Mouse (Mus musculus): ENCODE data around the gene Usp5. TPM values are rescaled to one million over a fixed set of nuclear protein-coding genes. Genes with fewer than 3 reads are reported as not detected.

Usp5 gene
- polyA plus RNA-seq, 1 experiment = 159 TPM

DNA sequence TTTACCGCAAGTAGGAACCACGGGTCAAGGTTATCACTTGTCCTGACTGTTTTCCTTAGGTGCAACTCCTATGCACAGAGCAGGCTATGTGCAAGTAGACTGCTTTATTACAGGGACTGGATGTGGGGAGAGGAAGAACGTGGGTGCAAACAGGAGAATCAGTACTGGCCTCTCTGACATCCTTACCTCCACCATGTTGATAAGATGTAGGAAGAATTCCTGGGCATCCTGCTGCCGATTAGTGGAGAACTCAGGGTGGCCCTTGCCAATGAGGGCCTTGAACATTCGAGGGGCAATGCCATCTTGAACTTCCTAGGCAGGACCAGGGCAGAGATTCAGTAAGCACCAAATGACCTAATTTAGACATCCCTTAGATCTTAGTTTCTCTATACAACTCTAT, 8.4 kb downstream of the Usp5 start:
- no peak for DNase-seq
- Histone ChIP-seq H3K27ac (ENCODE audit: insufficient read depth, low read length) (no peak overlapping the region), H3K4me1 (ENCODE audit: control insufficient read depth, insufficient read depth, low read length) (no peaks in the 10 kb centered on the region), H3K4me3 (replicated peaks; ENCODE audit: insufficient read depth, low read depth, low read length) (no peak overlapping the region), H3K27me3 (ENCODE audit: control insufficient read depth, insufficient read depth, low read length) (no peaks in the 10 kb centered on the region)
- WGBS = 93% methylated on average over 5 of the region's 5 CpGs
- TF ChIP-seq CTCF (IDR thresholded peaks at IDR 0.05; ENCODE audit: borderline replicate concordance, insufficient read depth, low read depth, low read length) (no peak), POLR2A (IDR thresholded peaks at IDR 0.05; ENCODE audit: borderline replicate concordance, insufficient read depth, low read length) (no peak)

DNA sequence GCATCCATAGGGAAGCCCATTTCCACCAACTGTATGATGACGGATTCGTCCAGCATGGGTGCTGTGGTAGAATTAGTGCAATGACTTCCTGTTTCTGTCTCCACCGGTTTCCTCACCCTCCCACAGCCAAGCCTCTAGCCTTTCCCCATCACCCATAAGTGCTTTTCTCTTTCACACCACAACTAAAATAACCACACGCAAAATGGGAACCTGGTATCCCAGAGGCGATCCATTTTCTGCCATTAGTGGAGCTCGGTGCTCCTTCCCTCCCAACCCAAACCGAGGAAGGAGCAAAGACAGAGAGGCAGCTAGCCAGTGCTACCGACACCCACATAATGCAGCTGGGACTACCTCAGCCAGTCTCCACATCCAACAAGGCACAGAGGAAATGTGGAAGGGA, 11.3 kb downstream of the Usp5 start:
- TF ChIP-seq CTCF (IDR thresholded peaks at IDR 0.05; ENCODE audit: borderline replicate concordance, insufficient read depth, low read depth, low read length) (no peak), POLR2A (IDR thresholded peaks at IDR 0.05; ENCODE audit: borderline replicate concordance, insufficient read depth, low read length) (no peak)
- DNase-seq = no peak
- Histone ChIP-seq H3K27ac (ENCODE audit: insufficient read depth, low read length) (no peak overlapping the region), H3K27me3 (ENCODE audit: control insufficient read depth, insufficient read depth, low read length) (no peaks in the 10 kb centered on the region), H3K4me1 (ENCODE audit: control insufficient read depth, insufficient read depth, low read length) (peaks cover 5% of the 10 kb centered on the region), H3K4me3 (replicated peaks; ENCODE audit: insufficient read depth, low read depth, low read length) (no peak overlapping the region)
- WGBS = 91% methylated on average over 8 of the region's 8 CpGs

DNA sequence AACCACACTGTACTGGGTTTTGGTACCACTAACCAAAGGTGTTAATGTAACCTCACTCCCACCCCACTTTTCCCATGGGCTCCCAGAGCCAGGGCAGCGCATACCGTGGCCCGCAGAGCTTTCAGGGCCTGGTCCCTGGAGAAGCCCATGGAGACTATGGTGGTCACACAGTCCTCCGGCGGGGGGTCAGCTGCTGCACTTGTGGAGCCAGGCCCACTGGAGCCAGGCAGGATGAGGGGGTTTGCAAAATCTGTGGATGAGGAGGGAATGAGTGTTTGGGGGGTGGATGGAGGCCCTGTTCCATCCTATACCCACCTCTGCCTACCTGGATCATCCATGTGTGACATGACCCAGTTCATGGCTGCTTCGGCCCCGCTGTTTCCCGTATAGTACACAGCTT, 11.7 kb downstream of the Usp5 start:
- Histone ChIP-seq H3K4me1 (ENCODE audit: control insufficient read depth, insufficient read depth, low read length) (peaks cover 5% of the 10 kb centered on the region), H3K27me3 (ENCODE audit: control insufficient read depth, insufficient read depth, low read length) (no peaks in the 10 kb centered on the region), H3K27ac (ENCODE audit: insufficient read depth, low read length) (no peak overlapping the region), H3K4me3 (replicated peaks; ENCODE audit: insufficient read depth, low read depth, low read length) (no peak overlapping the region)
- no peak for DNase-seq
- WGBS = 94% methylated on average over 8 of the region's 8 CpGs
- TF ChIP-seq CTCF (IDR thresholded peaks at IDR 0.05; ENCODE audit: borderline replicate concordance, insufficient read depth, low read depth, low read length) = no peak
- TF ChIP-seq POLR2A (IDR thresholded peaks at IDR 0.05; ENCODE audit: borderline replicate concordance, insufficient read depth, low read length) = no peak

- Histone ChIP-seq H3K4me1 (ENCODE audit: control insufficient read depth, insufficient read depth, low read length) (peaks cover 8% of the 10 kb centered on the region), H3K27ac (ENCODE audit: insufficient read depth, low read length) (no peak overlapping the region), H3K27me3 (ENCODE audit: control insufficient read depth, insufficient read depth, low read length) (no peaks in the 10 kb centered on the region), H3K4me3 (replicated peaks; ENCODE audit: insufficient read depth, low read depth, low read length) (no peak overlapping the region)
- DNase-seq = no peak
- WGBS = 93% methylated on average over 11 of the region's 11 CpGs
- no peak for TF ChIP-seq POLR2A (IDR thresholded peaks at IDR 0.05; ENCODE audit: borderline replicate concordance, insufficient read depth, low read length)
- TF ChIP-seq CTCF (IDR thresholded peaks at IDR 0.05; ENCODE audit: borderline replicate concordance, insufficient read depth, low read depth, low read length) = no peak
Measured at GRCm38 (mm10) chr6:124817125-124817524, 12.2 kb downstream of the Usp5 start.

- Histone ChIP-seq H3K27me3 (ENCODE audit: control insufficient read depth, insufficient read depth, low read length) (no peaks in the 10 kb centered on the region), H3K27ac (ENCODE audit: insufficient read depth, low read length) (no peak overlapping the region), H3K4me3 (replicated peaks; ENCODE audit: insufficient read depth, low read depth, low read length) (no peak overlapping the region), H3K4me1 (ENCODE audit: control insufficient read depth, insufficient read depth, low read length) (peaks cover 13% of the 10 kb centered on the region)
- WGBS = 83% methylated on average over 4 of the region's 4 CpGs
- TF ChIP-seq POLR2A (IDR thresholded peaks at IDR 0.05; ENCODE audit: borderline replicate concordance, insufficient read depth, low read length) (no peak), CTCF (IDR thresholded peaks at IDR 0.05; ENCODE audit: borderline replicate concordance, insufficient read depth, low read depth, low read length) (no peak)
- no peak for DNase-seq
Measured at GRCm38 (mm10) chr6:124816611-124817010, 12.7 kb downstream of the Usp5 start.

- 62% methylated on average over 9 of the region's 9 CpGs for WGBS
Measured at GRCm38 (mm10) chr6:124814858-124815774, 14.2 kb downstream of the Usp5 start.

GRCm38 (mm10) chr6:124814448-124814847, 14.8 kb downstream of the Usp5 start:
- TF ChIP-seq CTCF (IDR thresholded peaks at IDR 0.05; ENCODE audit: borderline replicate concordance, insufficient read depth, low read depth, low read length) = no peak
- TF ChIP-seq POLR2A (IDR thresholded peaks at IDR 0.05; ENCODE audit: borderline replicate concordance, insufficient read depth, low read length) = no peak
- WGBS = under 1% methylated on average over 8 of the region's 8 CpGs
- Histone ChIP-seq H3K27me3 (ENCODE audit: control insufficient read depth, insufficient read depth, low read length) (no peaks in the 10 kb centered on the region), H3K4me1 (ENCODE audit: control insufficient read depth, insufficient read depth, low read length) (peaks cover 21% of the 10 kb centered on the region), H3K27ac (ENCODE audit: insufficient read depth, low read length) (peak overlapping the region; percentile 78), H3K4me3 (replicated peaks; ENCODE audit: insufficient read depth, low read depth, low read length) (peak overlapping the region; percentile 83)
- no peak for DNase-seq

More at GRCm38 (mm10) chr6:124814858-124815774, 14.2 kb downstream of the Usp5 start:
- no peak for TF ChIP-seq CTCF (IDR thresholded peaks at IDR 0.05; ENCODE audit: borderline replicate concordance, insufficient read depth, low read depth, low read length)
- no peak for TF ChIP-seq POLR2A (IDR thresholded peaks at IDR 0.05; ENCODE audit: borderline replicate concordance, insufficient read depth, low read length)
- Histone ChIP-seq H3K27me3 (ENCODE audit: control insufficient read depth, insufficient read depth, low read length) (no peaks in the 10 kb centered on the region), H3K4me3 (replicated peaks; ENCODE audit: insufficient read depth, low read depth, low read length) (no peak overlapping the region), H3K4me1 (ENCODE audit: control insufficient read depth, insufficient read depth, low read length) (peaks cover 16% of the 10 kb centered on the region), H3K27ac (ENCODE audit: insufficient read depth, low read length) (no peak overlapping the region)
- peak in 1 of 2 experiments; percentile 35 for DNase-seq

GRCm38 (mm10) chr6:124813933-124814332, 15.4 kb downstream of the Usp5 start, which contains the start of gene Tpi1:
Tpi1 (minus strand) TSS chr6:124814296.
- peaks cover 21% of the 10 kb centered on the region for H3K4me1 ChIP-seq (ENCODE audit: control insufficient read depth, insufficient read depth, low read length)
- peak within 1 kb of the TSS; percentile 80 for H3K27ac ChIP-seq (ENCODE audit: insufficient read depth, low read length)
- TF ChIP-seq CTCF (IDR thresholded peaks at IDR 0.05; ENCODE audit: borderline replicate concordance, insufficient read depth, low read depth, low read length) = no peak
- peak; percentile 99; the same call in 1 of the 2 replicates for TF ChIP-seq POLR2A (IDR thresholded peaks at IDR 0.05; ENCODE audit: borderline replicate concordance, insufficient read depth, low read length)
- DNase-seq = peak; percentile 94
- H3K4me3 ChIP-seq (replicated peaks; ENCODE audit: insufficient read depth, low read depth, low read length) = peak within 1 kb of the TSS; percentile 83
- under 1% methylated on average over 22 of the region's 22 CpGs for WGBS
- H3K27me3 ChIP-seq (ENCODE audit: control insufficient read depth, insufficient read depth, low read length) = no peaks in the 10 kb centered on the region

Measured in cerebellum, adult 2 months (tissue).